Mouse (Mus musculus): ENCODE measurements at regions not wholly inside any gene's neighbourhood (a gene's known extent, or its start where the extent isn't known, plus 50 kb on each side); places are given as distances from the start of the nearest gene placed in this dataset.

- DNase-seq (ENCODE audit: low read depth) = no peak
These were observed 145.2 kb upstream of the Zpld1 start for GRCm38 (mm10) chr16:55442821-55443581.

- DNase-seq (ENCODE audit: low read depth) = no peak
These were observed 137.6 kb upstream of the Zpld1 start for GRCm38 (mm10) chr16:55435139-55435968.

- DNase-seq (ENCODE audit: low read depth) = no peak
These were observed 124.0 kb upstream of the Zpld1 start for GRCm38 (mm10) chr16:55421569-55422342.

GRCm38 (mm10) chr16:55420876-55421568 is 123.2 kb upstream of the Zpld1 start:
- DNase-seq (ENCODE audit: low read depth) = no peak

- DNase-seq (ENCODE audit: low read depth) = no peak
These were observed 121.1 kb upstream of the Zpld1 start for GRCm38 (mm10) chr16:55418871-55419270.

GRCm38 (mm10) chr16:55400818-55401217 is 103.0 kb upstream of the Zpld1 start:
- DNase-seq (ENCODE audit: low read depth) = no peak

- DNase-seq (ENCODE audit: low read depth) = peak; percentile 5
These were observed 97.1 kb upstream of the Zpld1 start for GRCm38 (mm10) chr16:55394864-55395263.

GRCm38 (mm10) chr16:55390400-55390799 is 92.6 kb upstream of the Zpld1 start:
- no peak for DNase-seq (ENCODE audit: low read depth)

GRCm38 (mm10) chr16:55379996-55380395 is 82.2 kb upstream of the Zpld1 start:
- DNase-seq (ENCODE audit: low read depth) = no peak

GRCm38 (mm10) chr16:55379189-55379588 is 81.4 kb upstream of the Zpld1 start:
- no peak for DNase-seq (ENCODE audit: low read depth)

GRCm38 (mm10) chr16:55378701-55379100 is 80.9 kb upstream of the Zpld1 start:
- no peak for DNase-seq (ENCODE audit: low read depth)

GRCm38 (mm10) chr16:55375922-55376321 is 78.1 kb upstream of the Zpld1 start:
- DNase-seq (ENCODE audit: low read depth) = no peak

GRCm38 (mm10) chr16:55357686-55358085 is 59.9 kb upstream of the Zpld1 start:
- DNase-seq (ENCODE audit: low read depth) = no peak

- no peak for DNase-seq (ENCODE audit: low read depth)
These were observed 58.3 kb upstream of the Zpld1 start for GRCm38 (mm10) chr16:55356097-55356496.
